Mouse (Mus musculus): Measurements from ENCODE around the gene Rpl36-ps4.

- no peak for TF ChIP-seq CTCF (IDR thresholded peaks at IDR 0.05; ENCODE audit: low read depth)
- TF ChIP-seq EP300 (IDR thresholded peaks at IDR 0.05; ENCODE audit: low read depth), result no peak
Observed at GRCm38 (mm10) chr17:87903213-87903612, 17.6 kb upstream of the Rpl36-ps4 start.

Measured in heart, postnatal 0 days (tissue).